Mouse (Mus musculus): ENCODE measurements around the gene Asb1. TPM values are rescaled to one million over a fixed set of nuclear protein-coding genes. Genes with fewer than 3 reads are reported as not detected.
A peak's percentile ranks its signal among the peaks of the same experiment; 100 is the strongest.

Gene Asb1
- total RNA-seq (2021), result 10 to 100 TPM; 39.9 to 43.5 TPM
- long read RNA-seq, full-length matches to known transcripts, result 56 of 69 reads
- long read RNA-seq, partial matches to known transcripts, result 4 of 69 reads
- long read RNA-seq, other reads (novel, unspliced or antisense), result 9 of 69 reads

GRCm38 (mm10) chr1:91540271-91540826 lies at the start of gene Asb1:
Gene Asb1, plus strand, starts transcription at chr1:91540544.
- DNase-seq (ENCODE audit: low spot score in 2 of 2), result peak; percentile 92 to 96

GRCm38 (mm10) chr1:91492740-91493139 lies 47.6 kb upstream of the Asb1 start:
- no peak for DNase-seq (ENCODE audit: low spot score in 2 of 2)

- DNase-seq (ENCODE audit: low spot score in 2 of 2), result no peak
These were observed 46.4 kb upstream of the Asb1 start for GRCm38 (mm10) chr1:91493938-91494337.

GRCm38 (mm10) chr1:91494457-91495140 lies 45.7 kb upstream of the Asb1 start, which contains the start of gene Traf3ip1:
Gene Traf3ip1, plus strand, starts transcription at chr1:91494647.
- peak; percentile 84 to 94 for DNase-seq (ENCODE audit: low spot score in 2 of 2)

- no peak for DNase-seq (ENCODE audit: low spot score in 2 of 2)
These were observed 45.0 kb upstream of the Asb1 start for GRCm38 (mm10) chr1:91495321-91495720.

GRCm38 (mm10) chr1:91498579-91498978 lies 41.8 kb upstream of the Asb1 start:
- no peak for DNase-seq (ENCODE audit: low spot score in 2 of 2)

- DNase-seq (ENCODE audit: low spot score in 2 of 2), result no peak
These were observed 35.7 kb upstream of the Asb1 start for GRCm38 (mm10) chr1:91504615-91505014.

GRCm38 (mm10) chr1:91514916-91515315 lies 25.4 kb upstream of the Asb1 start:
- no peak for DNase-seq (ENCODE audit: low spot score in 2 of 2)

GRCm38 (mm10) chr1:91515642-91516041 lies 24.7 kb upstream of the Asb1 start:
- DNase-seq (ENCODE audit: low spot score in 2 of 2), result no peak

- DNase-seq (ENCODE audit: low spot score in 2 of 2), result peak; percentile 28 to 78
These were observed 16.6 kb upstream of the Asb1 start for GRCm38 (mm10) chr1:91523759-91524158.

- DNase-seq (ENCODE audit: low spot score in 2 of 2), result no peak
These were observed 14.5 kb upstream of the Asb1 start for GRCm38 (mm10) chr1:91525838-91526237.

GRCm38 (mm10) chr1:91530166-91530565 lies 10.2 kb upstream of the Asb1 start:
- no peak for DNase-seq (ENCODE audit: low spot score in 2 of 2)

GRCm38 (mm10) chr1:91532243-91532642 lies 8.1 kb upstream of the Asb1 start:
- no peak for DNase-seq (ENCODE audit: low spot score in 2 of 2)

- no peak for DNase-seq (ENCODE audit: low spot score in 2 of 2)
These were observed 7.5 kb upstream of the Asb1 start for GRCm38 (mm10) chr1:91532892-91533291.

GRCm38 (mm10) chr1:91533483-91533882 lies 6.9 kb upstream of the Asb1 start:
- no peak for DNase-seq (ENCODE audit: low spot score in 2 of 2)

GRCm38 (mm10) chr1:91533961-91534723 lies 6.2 kb upstream of the Asb1 start:
- no peak for DNase-seq (ENCODE audit: low spot score in 2 of 2)

GRCm38 (mm10) chr1:91537786-91538569 lies 2.4 kb upstream of the Asb1 start:
- no peak for DNase-seq (ENCODE audit: low spot score in 2 of 2)

GRCm38 (mm10) chr1:91538570-91538929 lies 1.8 kb upstream of the Asb1 start:
- no peak for DNase-seq (ENCODE audit: low spot score in 2 of 2)

GRCm38 (mm10) chr1:91539246-91539645 lies 1.1 kb upstream of the Asb1 start:
- no peak for DNase-seq (ENCODE audit: low spot score in 2 of 2)

- DNase-seq (ENCODE audit: low spot score in 2 of 2), result no peak
These were observed 557 bp upstream of the Asb1 start for GRCm38 (mm10) chr1:91539704-91540270.

GRCm38 (mm10) chr1:91541042-91541592 lies 773 bp downstream of the Asb1 start:
- DNase-seq (ENCODE audit: low spot score in 2 of 2), result no peak

All from layer of hippocampus, adult 18-20 months (tissue).